Mouse (Mus musculus): ENCODE measurements around the gene Pde9a. TPM values are rescaled to one million over a fixed set of nuclear protein-coding genes. Genes with fewer than 3 reads are reported as not detected.

The Pde9a gene
- polyA plus RNA-seq, 1 experiment from 2014 or later: 55.6 TPM

DNA sequence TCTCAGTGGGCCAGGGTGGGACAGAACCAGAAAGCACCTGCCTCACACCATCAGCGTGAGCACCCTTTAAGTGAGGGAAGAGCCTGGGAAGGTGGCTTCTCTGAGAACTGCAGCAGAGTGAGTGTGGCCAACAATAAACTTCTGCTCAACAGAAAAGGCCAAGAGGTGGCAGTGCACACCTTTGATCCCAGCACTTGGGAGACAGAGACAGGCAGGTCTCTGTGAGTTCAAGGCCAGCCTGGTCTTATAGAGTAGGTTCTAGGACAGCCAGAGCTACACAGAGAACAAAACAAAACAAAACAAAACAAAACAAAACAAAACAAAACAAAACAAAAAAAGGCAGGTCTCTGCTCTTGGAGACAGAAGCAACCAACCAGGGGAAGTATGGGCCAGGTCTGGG is 36.4 kb downstream of the Pde9a start:
- ATAC-seq: no peak
- Histone ChIP-seq H3K9me3 (ENCODE audit: control insufficient read depth, low read length) (no peaks in the 10 kb centered on the region), H3K4me3 (replicated peaks; ENCODE audit: low read length) (no peak overlapping the region), H3K27ac (ENCODE audit: low read length) (no peak overlapping the region), H3K9ac (replicated peaks; ENCODE audit: low read depth, low read length) (no peak overlapping the region), H3K4me2 (ENCODE audit: low read length) (no peak overlapping the region), H3K36me3 (ENCODE audit: control insufficient read depth, insufficient read depth) (peaks cover 2% of the 10 kb centered on the region), H3K27me3 (replicated peaks; ENCODE audit: control insufficient read depth, insufficient read depth, low read length) (no peaks in the 10 kb centered on the region), H3K4me1 (replicated peaks; ENCODE audit: control insufficient read depth, insufficient read depth, low read length) (peaks cover 21% of the 10 kb centered on the region)
- 100% methylated on average over 1 of the region's 1 CpGs for WGBS

DNA sequence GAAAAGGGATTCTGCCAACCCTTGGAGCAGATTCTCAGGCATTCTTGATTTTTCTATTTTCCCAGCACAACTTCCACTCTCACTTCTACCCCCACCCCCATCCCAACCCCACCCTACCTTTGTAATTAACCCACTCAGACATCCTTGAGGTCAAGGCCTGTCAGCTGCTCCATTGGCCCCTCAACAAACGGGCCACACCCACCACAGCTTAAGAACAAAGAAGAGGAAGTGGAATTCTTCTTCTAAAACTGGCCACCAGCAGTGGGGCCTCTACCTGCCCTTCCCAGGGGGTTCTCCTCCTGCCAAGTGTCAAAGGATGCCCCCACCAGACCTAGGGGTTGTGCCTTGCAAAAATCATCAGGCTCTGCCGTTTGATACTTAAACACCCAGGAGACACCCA is 37.0 kb downstream of the Pde9a start:
- Histone ChIP-seq H3K4me2 (ENCODE audit: low read length) (no peak overlapping the region), H3K36me3 (ENCODE audit: control insufficient read depth, insufficient read depth) (no peaks in the 10 kb centered on the region; the same call in none of the 2 replicates), H3K4me3 (replicated peaks; ENCODE audit: low read length) (no peak overlapping the region), H3K4me1 (replicated peaks; ENCODE audit: control insufficient read depth, insufficient read depth, low read length) (peaks cover 21% of the 10 kb centered on the region), H3K9ac (replicated peaks; ENCODE audit: low read depth, low read length) (no peak overlapping the region), H3K27ac (ENCODE audit: low read length) (no peak overlapping the region), H3K27me3 (replicated peaks; ENCODE audit: control insufficient read depth, insufficient read depth, low read length) (no peaks in the 10 kb centered on the region), H3K9me3 (ENCODE audit: control insufficient read depth, low read length) (no peaks in the 10 kb centered on the region)
- 45% methylated on average over 2 of the region's 2 CpGs for WGBS
- ATAC-seq: no peak

DNA sequence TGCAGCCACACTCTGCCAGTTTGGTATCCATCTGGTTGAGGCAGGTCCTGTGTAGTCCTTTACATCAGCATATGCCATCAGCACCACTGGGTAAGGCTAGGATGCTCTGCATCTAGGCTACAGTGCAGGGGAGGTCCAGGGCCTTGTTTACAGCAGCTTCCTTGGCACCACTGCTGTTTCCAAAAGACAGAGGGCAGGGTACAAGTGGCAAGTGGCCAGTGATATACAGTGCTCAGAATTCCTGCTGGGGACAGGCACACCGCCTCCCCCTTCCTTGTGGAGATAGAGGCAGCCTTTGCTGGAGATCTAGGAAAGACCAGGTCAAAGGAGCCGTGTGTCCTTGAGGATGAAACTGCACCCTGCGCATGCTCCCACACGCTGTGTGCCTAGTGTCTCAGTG is 38.3 kb downstream of the Pde9a start:
- peaks cover 12% of the 10 kb centered on the region for H3K4me1 ChIP-seq (replicated peaks; ENCODE audit: control insufficient read depth, insufficient read depth, low read length)
- ATAC-seq: no peak
- peaks cover 1% of the 10 kb centered on the region for H3K9me3 ChIP-seq (ENCODE audit: control insufficient read depth, low read length)
- H3K4me3 ChIP-seq (replicated peaks; ENCODE audit: low read length): no peak overlapping the region
- 89% methylated on average over 4 of the region's 4 CpGs for WGBS
- no peaks in the 10 kb centered on the region for H3K27me3 ChIP-seq (replicated peaks; ENCODE audit: control insufficient read depth, insufficient read depth, low read length)
- H3K4me2 ChIP-seq (ENCODE audit: low read length): no peak overlapping the region
- no peak overlapping the region for H3K9ac ChIP-seq (replicated peaks; ENCODE audit: low read depth, low read length)
- H3K27ac ChIP-seq (ENCODE audit: low read length): no peak overlapping the region
- peaks cover 4% of the 10 kb centered on the region for H3K36me3 ChIP-seq (ENCODE audit: control insufficient read depth, insufficient read depth)

DNA sequence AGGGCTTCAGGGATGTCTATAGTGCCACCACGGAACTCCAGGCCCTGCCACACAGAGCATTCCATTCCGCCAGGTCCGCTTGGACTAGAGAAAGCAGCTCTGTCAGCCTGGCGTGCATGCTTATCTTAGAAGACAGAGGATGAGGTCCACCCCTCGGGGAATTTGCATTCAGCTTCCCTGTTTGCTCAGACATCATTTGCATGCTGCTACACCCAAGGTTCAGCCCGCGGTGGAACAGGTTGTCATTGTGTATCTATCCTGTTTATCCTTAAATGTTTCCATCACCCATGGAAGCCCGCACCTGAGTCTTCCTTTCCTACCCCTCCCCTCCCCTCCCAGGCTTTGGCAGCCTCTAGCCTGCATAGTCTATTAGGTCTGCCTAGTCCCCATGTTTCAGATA is 38.8 kb downstream of the Pde9a start:
- Histone ChIP-seq H3K4me1 (replicated peaks; ENCODE audit: control insufficient read depth, insufficient read depth, low read length) (peaks cover 7% of the 10 kb centered on the region), H3K27me3 (replicated peaks; ENCODE audit: control insufficient read depth, insufficient read depth, low read length) (no peaks in the 10 kb centered on the region), H3K4me3 (replicated peaks; ENCODE audit: low read length) (no peak overlapping the region), H3K4me2 (ENCODE audit: low read length) (no peak overlapping the region), H3K9ac (replicated peaks; ENCODE audit: low read depth, low read length) (no peak overlapping the region), H3K36me3 (ENCODE audit: control insufficient read depth, insufficient read depth) (peaks cover 6% of the 10 kb centered on the region), H3K27ac (ENCODE audit: low read length) (no peak overlapping the region), H3K9me3 (ENCODE audit: control insufficient read depth, low read length) (peaks cover 4% of the 10 kb centered on the region)
- WGBS: 49% methylated on average over 8 of the region's 8 CpGs
- ATAC-seq: no peak

DNA sequence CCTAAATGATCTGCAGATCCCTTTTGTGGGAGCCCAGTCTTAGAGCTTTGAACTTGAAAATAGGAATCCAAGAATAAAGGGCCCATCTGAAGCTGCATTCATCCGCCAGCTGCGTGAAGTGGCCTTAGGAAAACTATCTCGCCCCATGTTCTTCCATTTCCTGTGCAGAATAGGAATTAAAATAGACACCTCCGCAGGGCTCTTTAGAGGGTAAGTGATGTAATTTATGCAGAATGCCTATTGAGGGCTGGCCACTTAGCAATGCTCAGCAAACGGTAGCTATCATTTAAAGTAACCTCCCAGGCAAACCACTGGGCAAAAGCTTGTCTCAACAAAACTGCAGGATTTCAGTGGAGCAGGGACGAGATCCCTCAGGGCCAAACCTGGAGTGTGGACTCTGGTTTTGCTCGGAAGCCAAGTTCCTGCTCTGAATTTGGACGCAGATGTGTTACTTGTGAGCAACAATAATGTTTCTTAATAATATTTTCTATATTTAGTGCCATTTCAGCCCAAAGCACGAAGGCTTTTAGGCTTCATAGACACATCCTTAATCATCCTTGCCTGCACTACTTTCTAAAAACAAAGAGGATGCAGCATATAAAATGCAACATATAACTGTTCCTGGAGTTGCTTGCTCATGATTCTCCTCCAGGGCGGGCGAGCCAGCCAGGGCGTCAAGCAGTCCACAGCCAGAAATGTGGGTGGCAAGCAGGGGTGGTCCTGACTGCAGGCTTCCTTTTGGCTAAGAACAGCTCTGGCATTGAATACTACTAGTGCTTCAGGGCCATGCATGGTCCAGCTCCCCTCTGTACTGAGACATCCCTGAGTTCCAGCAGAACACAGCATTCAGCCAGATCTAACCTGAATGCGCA is 40.1 kb downstream of the Pde9a start:
- H3K27ac ChIP-seq (ENCODE audit: low read length): no peak overlapping the region
- ATAC-seq: 0 out of 2 replicates have a peak, but pooled peaks have one; percentile 27
- H3K9me3 ChIP-seq (ENCODE audit: control insufficient read depth, low read length): peaks cover 4% of the 10 kb centered on the region
- H3K27me3 ChIP-seq (replicated peaks; ENCODE audit: control insufficient read depth, insufficient read depth, low read length): no peaks in the 10 kb centered on the region
- peaks cover 6% of the 10 kb centered on the region for H3K36me3 ChIP-seq (ENCODE audit: control insufficient read depth, insufficient read depth)
- H3K4me2 ChIP-seq (ENCODE audit: low read length): no peak overlapping the region
- peaks cover 4% of the 10 kb centered on the region for H3K4me1 ChIP-seq (replicated peaks; ENCODE audit: control insufficient read depth, insufficient read depth, low read length)
- H3K4me3 ChIP-seq (replicated peaks; ENCODE audit: low read length): no peak overlapping the region
- no peak overlapping the region for H3K9ac ChIP-seq (replicated peaks; ENCODE audit: low read depth, low read length)
- 56% methylated on average over 13 of the region's 13 CpGs for WGBS

DNA sequence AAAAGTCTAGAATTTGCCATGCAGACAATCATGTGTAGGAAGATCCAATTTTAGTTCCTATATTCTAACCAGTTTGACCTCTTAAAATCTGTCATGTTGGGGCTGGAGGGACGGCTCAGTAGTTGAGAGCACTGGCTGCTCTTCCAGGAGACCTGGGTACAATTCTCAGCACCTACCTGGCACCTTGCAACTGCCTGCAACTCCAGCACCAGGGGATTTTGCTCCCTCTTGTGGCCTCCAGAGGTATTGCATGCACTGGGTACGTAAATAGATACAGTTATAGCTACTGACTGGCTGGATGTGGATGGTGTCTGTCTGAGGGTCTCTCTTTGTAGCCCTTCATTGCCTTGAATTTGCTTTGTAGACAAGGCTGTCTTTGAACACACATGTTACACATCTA is 43.4 kb downstream of the Pde9a start:
- no peak overlapping the region for H3K27ac ChIP-seq (ENCODE audit: low read length)
- 91% methylated on average over 2 of the region's 2 CpGs for WGBS
- H3K4me2 ChIP-seq (ENCODE audit: low read length): no peak overlapping the region
- H3K36me3 ChIP-seq (ENCODE audit: control insufficient read depth, insufficient read depth): peaks cover 6% of the 10 kb centered on the region
- H3K27me3 ChIP-seq (replicated peaks; ENCODE audit: control insufficient read depth, insufficient read depth, low read length): no peaks in the 10 kb centered on the region
- no peak overlapping the region for H3K9ac ChIP-seq (replicated peaks; ENCODE audit: low read depth, low read length)
- no peak for ATAC-seq
- no peak overlapping the region for H3K4me3 ChIP-seq (replicated peaks; ENCODE audit: low read length)
- peaks cover 12% of the 10 kb centered on the region for H3K4me1 ChIP-seq (replicated peaks; ENCODE audit: control insufficient read depth, insufficient read depth, low read length)
- H3K9me3 ChIP-seq (ENCODE audit: control insufficient read depth, low read length): peaks cover 4% of the 10 kb centered on the region

DNA sequence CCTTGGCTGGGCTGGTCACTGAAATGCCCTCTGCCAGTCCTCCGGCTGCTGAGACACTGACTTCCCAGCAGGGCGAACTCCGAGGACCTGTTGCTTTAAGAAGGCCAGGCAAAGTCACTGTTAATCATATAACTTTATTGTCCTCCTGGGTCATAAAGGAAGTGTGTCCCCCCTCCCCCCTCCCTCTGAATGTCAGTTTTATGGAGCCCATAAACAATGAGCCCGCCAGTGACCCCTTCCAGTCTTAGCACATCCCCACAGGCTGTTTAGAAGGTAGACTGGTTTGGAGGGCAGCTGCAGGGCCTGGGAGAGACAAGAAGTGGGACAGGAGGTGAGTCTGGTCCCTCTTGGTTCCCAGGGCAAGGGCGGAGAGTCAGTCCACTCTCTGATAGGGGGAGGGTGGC is 46.9 kb downstream of the Pde9a start:
- no peak for ATAC-seq
- H3K27ac ChIP-seq (ENCODE audit: low read length): no peak overlapping the region
- peaks cover 6% of the 10 kb centered on the region for H3K36me3 ChIP-seq (ENCODE audit: control insufficient read depth, insufficient read depth)
- H3K4me3 ChIP-seq (replicated peaks; ENCODE audit: low read length): no peak overlapping the region
- 75% methylated on average over 5 of the region's 5 CpGs for WGBS
- no peak overlapping the region for H3K9ac ChIP-seq (replicated peaks; ENCODE audit: low read depth, low read length)
- H3K4me2 ChIP-seq (ENCODE audit: low read length): no peak overlapping the region
- H3K4me1 ChIP-seq (replicated peaks; ENCODE audit: control insufficient read depth, insufficient read depth, low read length): peaks cover 27% of the 10 kb centered on the region
- no peaks in the 10 kb centered on the region for H3K27me3 ChIP-seq (replicated peaks; ENCODE audit: control insufficient read depth, insufficient read depth, low read length)
- peaks cover 4% of the 10 kb centered on the region for H3K9me3 ChIP-seq (ENCODE audit: control insufficient read depth, low read length)

DNA sequence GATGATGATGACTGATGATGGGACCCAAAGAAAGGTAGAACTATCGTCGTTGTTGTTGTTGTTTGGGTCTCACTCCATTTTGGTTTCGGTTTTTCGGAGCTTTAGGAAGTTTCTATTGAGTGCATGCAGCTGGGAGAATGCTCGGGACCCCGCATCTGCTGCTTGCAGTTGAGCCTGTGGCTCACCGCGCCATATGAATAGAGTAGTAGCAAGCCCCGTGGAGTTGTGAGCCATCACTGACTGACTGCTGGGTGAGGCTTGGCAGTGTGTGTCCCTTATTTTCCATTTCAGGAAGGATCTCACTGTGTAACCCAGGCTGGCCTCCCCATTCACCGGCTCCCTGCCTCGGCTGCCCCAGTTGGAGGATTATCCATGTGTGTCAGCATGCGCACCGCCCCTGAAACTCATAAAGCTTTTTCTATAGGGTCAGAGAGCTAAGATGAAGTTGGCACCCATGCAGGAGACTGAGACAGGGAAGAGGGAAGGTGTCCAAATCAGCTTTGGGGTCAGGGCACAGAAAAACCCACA is 47.5 kb downstream of the Pde9a start:
- H3K4me2 ChIP-seq (ENCODE audit: low read length): no peak overlapping the region
- H3K27me3 ChIP-seq (replicated peaks; ENCODE audit: control insufficient read depth, insufficient read depth, low read length): no peaks in the 10 kb centered on the region
- H3K4me3 ChIP-seq (replicated peaks; ENCODE audit: low read length): no peak overlapping the region
- H3K9me3 ChIP-seq (ENCODE audit: control insufficient read depth, low read length): peaks cover 4% of the 10 kb centered on the region
- peaks cover 6% of the 10 kb centered on the region for H3K36me3 ChIP-seq (ENCODE audit: control insufficient read depth, insufficient read depth)
- no peak overlapping the region for H3K27ac ChIP-seq (ENCODE audit: low read length)
- no peak for ATAC-seq
- WGBS: 41% methylated on average over 13 of the region's 13 CpGs
- peaks cover 27% of the 10 kb centered on the region for H3K4me1 ChIP-seq (replicated peaks; ENCODE audit: control insufficient read depth, insufficient read depth, low read length)
- H3K9ac ChIP-seq (replicated peaks; ENCODE audit: low read depth, low read length): no peak overlapping the region

DNA sequence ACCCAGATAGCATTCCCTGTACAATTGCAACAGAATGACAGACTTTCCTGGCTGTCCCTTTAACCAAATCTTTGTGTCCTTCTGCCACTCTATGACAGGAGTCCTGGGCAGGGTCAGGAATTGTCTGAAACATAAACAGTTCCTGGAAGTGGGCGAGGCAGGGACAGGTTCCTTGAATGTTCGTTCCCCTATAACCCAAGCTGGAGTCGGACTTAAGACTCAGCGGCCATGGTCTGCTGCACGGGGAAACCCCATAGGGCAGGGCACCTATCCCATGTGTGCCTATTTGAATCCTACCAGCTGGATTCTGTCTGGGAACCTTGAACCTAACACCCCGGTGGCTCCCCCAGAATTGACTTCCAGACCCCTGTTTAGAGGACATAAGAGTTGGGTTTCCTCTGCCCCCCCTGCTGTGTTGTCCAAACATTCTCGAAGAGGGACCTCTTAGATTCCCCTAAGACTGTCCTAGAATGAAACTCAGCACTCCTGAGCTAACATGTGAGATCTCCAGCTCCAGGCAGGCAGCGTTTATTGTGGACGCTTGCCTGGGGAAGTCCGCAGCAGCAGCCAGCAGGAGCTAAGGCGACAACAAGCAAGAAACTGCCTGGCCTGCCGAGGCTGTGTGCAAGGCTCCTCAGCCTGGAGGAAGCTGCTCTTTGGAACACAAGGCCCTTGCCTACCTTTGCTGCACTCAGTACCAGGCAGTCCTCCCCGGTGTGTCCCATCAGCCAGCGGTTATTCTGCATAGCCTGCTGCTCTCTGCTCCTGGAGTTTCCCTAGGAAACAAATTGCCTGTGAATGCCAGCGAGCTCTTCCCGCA is 48.2 kb downstream of the Pde9a start:
- Histone ChIP-seq H3K9ac (replicated peaks; ENCODE audit: low read depth, low read length) (0 out of 2 replicates have a peak overlapping the region, but pooled peaks have one; percentile 0), H3K9me3 (ENCODE audit: control insufficient read depth, low read length) (peaks cover 4% of the 10 kb centered on the region), H3K4me1 (replicated peaks; ENCODE audit: control insufficient read depth, insufficient read depth, low read length) (peaks cover 27% of the 10 kb centered on the region), H3K27ac (ENCODE audit: low read length) (no peak overlapping the region; the same call in 1 of the 2 replicates), H3K36me3 (ENCODE audit: control insufficient read depth, insufficient read depth) (peaks cover 4% of the 10 kb centered on the region), H3K4me2 (ENCODE audit: low read length) (no peak overlapping the region), H3K27me3 (replicated peaks; ENCODE audit: control insufficient read depth, insufficient read depth, low read length) (no peaks in the 10 kb centered on the region), H3K4me3 (replicated peaks; ENCODE audit: low read length) (no peak overlapping the region)
- WGBS: 20% methylated on average over 16 of the region's 16 CpGs
- no peak for ATAC-seq

All from forebrain, embryonic 16.5 days (tissue).